Mouse (Mus musculus) gastrocnemius, postnatal 25 days (tissue): Measurements from ENCODE around the gene Nectin1. TPM values are rescaled to one million over a fixed set of nuclear protein-coding genes. Genes with fewer than 3 reads are reported as not detected.
A peak's percentile ranks its signal among the peaks of the same experiment; 100 is the strongest.

Source experiments
- DNase-seq: peaks from one replicate; pipeline ENCODE4 v3.0.0; 2022
- total RNA-seq, 2 experiments: library from RNA; stranded (reverse); gene quantifications; 1 replicate in 1 of 2; 2 replicates in 1 of 2; pipeline ENCODE4 v1.2.3; 2021

Nectin1 gene
- total RNA-seq, 2 experiments from 2014 or later = 2.1 to 2.6 TPM

- no peak for DNase-seq
These were observed 21.8 kb downstream of the Nectin1 start for GRCm38 (mm10) chr9:43765419-43766179.

- DNase-seq = no peak
These were observed 25.0 kb downstream of the Nectin1 start for GRCm38 (mm10) chr9:43768779-43769178.

GRCm38 (mm10) chr9:43769228-43769627, 25.4 kb downstream of the Nectin1 start:
- no peak for DNase-seq

GRCm38 (mm10) chr9:43769940-43770339, 26.2 kb downstream of the Nectin1 start:
- DNase-seq = no peak

GRCm38 (mm10) chr9:43771041-43771440, 27.3 kb downstream of the Nectin1 start:
- DNase-seq = no peak

GRCm38 (mm10) chr9:43772460-43772859, 28.7 kb downstream of the Nectin1 start:
- DNase-seq = no peak

- no peak for DNase-seq
These were observed 29.7 kb downstream of the Nectin1 start for GRCm38 (mm10) chr9:43773521-43773920.

GRCm38 (mm10) chr9:43774427-43774826, 30.6 kb downstream of the Nectin1 start:
- no peak for DNase-seq

- no peak for DNase-seq
These were observed 32.4 kb downstream of the Nectin1 start for GRCm38 (mm10) chr9:43776231-43776630.

GRCm38 (mm10) chr9:43777362-43778360, 33.9 kb downstream of the Nectin1 start:
- DNase-seq = no peak

GRCm38 (mm10) chr9:43780883-43781282, 37.1 kb downstream of the Nectin1 start:
- DNase-seq = no peak

GRCm38 (mm10) chr9:43782401-43782800, 38.6 kb downstream of the Nectin1 start:
- DNase-seq = no peak

- DNase-seq = no peak
These were observed 40.2 kb downstream of the Nectin1 start for GRCm38 (mm10) chr9:43783959-43784358.

- DNase-seq = no peak
These were observed 41.1 kb downstream of the Nectin1 start for GRCm38 (mm10) chr9:43784841-43785240.

GRCm38 (mm10) chr9:43787591-43787990, 43.8 kb downstream of the Nectin1 start:
- DNase-seq = no peak

GRCm38 (mm10) chr9:43792681-43793080, 48.9 kb downstream of the Nectin1 start:
- no peak for DNase-seq

- DNase-seq = no peak
These were observed 49.6 kb downstream of the Nectin1 start for GRCm38 (mm10) chr9:43793411-43793810.

- no peak for DNase-seq
These were observed 52.2 kb downstream of the Nectin1 start for GRCm38 (mm10) chr9:43796031-43796430.

GRCm38 (mm10) chr9:43796841-43797740, 53.3 kb downstream of the Nectin1 start:
- DNase-seq = no peak

GRCm38 (mm10) chr9:43797746-43798145, 54.0 kb downstream of the Nectin1 start:
- DNase-seq = no peak

- DNase-seq = no peak
These were observed 56.7 kb downstream of the Nectin1 start for GRCm38 (mm10) chr9:43800525-43800924.

GRCm38 (mm10) chr9:43801911-43802310, 58.1 kb downstream of the Nectin1 start:
- peak; percentile 86 for DNase-seq
